Mouse (Mus musculus): Measurements from ENCODE around the gene Cemip.

Gene Cemip

DNA sequence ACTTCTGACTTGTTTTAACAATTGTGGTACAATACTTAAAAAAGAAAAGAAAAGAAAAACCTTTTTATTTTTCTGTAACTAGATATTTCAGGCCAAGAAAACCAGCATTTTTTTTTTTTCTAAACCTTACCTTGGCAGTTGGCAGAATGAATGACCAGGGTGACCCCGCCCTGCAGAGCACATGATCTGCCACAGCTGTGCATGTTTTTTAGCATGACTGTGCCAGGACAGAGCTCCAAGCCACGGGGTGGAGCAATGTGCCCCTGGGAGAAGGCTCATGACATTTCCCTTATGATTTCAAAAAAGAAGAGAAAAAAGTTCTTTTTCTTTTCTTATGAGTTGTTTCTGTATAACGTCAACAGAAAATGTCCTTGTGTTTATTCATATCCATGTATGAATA lies 196.9 kb downstream of the Cemip start:
- no peak for DNase-seq

DNA sequence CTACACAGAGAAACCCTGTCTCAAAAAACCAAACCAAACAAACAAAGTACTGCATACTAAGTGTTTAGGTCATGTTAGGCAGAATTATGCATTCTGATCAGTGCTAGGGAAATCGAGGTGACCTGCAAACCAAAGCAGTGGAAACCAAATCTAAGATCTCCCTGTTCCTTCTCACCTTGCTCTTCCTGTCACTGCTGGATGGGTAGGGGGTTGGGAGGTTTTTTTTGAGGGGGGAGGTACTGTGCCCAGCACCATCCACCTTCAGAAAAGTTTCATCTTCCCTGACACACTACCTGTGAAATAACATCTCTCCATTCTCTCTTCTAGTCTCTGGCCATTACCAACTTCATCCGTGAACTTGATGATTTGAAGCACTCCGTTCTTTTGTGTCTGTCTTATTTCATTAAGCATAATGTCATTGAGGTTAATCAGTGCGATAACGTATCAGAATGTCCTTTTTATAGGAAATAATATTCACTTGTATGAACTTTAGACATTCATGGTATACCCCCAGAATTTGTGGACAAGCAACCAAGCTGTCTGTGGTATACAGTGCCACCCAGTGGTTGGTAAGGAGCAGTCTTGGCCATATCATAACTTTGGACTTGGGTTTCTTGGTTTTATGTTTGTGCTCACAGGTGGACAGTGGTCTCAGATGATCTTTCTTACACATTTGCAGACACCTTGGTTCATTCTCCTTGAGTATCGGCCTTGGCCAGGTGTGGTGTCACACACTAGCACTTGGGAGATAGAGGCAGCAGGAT lies 199.8 kb downstream of the Cemip start:
- no peak for DNase-seq

DNA sequence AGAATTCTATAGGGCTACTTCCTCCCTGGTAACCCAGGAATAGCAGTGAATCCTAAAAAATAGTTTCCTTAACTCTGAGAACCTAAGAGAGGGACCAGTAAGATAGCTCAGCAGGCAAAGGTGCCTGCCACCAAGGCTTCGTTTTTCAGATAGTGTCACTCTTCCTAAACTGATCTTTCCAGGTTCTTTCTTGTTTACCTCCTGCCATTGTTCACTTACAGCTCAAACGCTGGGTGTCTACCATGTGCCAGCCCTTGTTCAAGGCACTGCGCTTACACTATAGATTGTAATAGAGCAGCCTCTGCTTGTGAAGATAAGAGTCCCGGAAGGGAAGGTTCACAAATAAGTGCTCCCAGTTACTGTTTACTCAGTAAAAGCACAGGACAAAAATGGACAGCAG lies 200.5 kb downstream of the Cemip start:
- DNase-seq = no peak

DNA sequence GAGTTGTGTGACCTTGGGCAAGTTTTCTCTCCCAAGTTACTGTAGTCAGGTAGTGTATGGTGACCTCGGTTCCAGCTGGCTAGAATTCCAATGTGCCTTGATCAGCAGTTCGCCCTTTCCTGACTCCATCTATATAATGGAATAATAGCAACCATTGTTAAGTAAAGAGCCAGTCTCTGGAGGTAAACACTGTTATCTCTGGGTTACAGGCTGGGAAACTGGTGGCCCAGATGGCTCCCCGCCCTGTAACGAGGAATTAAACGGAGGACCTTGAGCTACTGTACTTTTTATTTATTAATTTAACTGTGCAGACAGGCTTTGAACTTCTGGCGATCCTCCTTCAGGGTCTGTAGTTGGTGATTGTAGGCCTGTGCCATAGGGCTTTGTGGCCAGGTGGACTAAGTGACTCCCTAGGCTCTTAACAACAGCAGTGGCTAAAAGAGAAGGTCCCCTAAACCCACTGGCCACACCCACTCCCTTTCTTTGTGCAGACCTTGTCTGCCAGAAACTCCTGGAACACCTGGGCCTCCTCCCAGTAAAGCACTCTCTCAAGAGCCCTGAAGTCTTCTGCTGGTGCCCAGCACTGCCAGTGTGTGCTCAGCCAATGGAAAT lies 201.3 kb downstream of the Cemip start:
- no peak for DNase-seq

DNA sequence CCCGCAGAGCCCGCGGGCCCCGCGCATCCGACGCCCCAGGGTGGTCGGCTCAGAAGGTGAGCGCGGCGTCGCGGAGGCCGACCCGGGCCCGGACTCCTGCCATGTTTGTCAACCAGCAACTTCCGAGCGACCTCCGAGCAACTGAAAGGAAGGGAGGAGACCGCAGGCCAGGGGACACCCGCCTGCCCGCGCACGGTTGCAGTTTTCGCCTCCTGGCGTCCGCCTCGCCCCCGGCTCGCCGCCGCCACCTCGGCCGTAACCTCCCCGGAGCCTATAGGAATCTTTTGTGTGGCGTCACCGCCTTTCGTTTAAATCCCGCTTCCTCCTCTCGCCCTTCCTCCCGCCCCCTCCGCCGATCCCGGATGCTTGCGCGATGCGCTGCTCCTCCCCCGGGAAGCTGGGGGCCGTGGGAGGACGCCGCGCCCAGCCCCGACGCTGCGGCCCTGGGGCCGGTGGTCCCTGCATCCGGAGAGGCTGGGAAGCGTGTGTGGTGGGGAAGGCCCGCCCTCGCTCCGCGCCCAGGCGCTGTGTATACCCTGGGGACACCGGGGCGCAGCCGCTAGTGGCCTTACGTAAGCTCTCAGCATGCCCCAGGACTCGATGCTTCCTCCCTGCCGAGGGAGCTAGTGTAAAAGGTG lies 202.2 kb downstream of the Cemip start, which contains the start of the genes Tlnrd1 and Mesd:
TSS of gene Tlnrd1 (minus strand) at position 285 of the 638 bp plus-strand sequence.
TSS of gene Mesd (plus strand) at position 446 of the 638 bp plus-strand sequence.
- DNase-seq = peak; percentile 90

DNA sequence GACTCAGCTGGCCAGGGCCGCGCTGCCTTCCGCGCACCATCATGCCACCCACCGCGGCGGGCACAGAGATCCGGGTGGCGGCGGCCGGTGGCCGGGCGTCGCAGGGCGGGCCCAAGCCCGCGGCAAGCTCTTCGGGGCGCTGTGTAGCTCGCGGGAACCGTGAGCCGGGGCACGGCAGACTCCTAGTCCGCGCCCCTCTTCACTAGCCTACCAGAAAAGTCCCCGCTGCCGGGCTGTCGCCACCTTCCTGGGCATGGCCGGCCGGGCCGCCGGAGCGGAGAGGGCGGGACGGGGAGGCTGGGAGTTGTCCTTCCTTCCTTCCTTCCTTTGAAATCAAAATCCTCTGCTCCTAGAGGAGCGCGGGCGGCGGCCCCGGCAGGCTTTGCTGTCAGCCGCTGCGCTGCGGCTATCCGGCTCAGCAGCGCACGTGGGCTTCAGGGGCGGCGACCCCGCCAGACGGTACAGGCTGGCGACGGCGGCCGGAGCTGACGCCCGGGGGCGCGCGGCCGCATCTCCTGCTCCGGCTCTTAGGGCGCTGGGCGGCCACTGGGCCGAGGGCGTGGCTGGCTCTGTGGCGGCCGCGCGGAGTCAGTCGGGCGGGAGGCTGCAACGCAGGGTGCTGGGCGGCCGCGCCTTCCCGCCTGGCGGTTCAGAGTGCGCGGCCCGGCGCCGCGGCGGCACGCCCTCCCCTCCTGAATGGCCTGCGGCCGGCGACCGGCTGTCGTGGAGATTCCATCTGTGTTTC lies 202.9 kb downstream of the Cemip start:
- DNase-seq = peak; percentile 63
